Mouse (Mus musculus): ENCODE results near the gene Ptchd4.

GRCm38 (mm10) chr17:42276861-42277260 lies 38.9 kb upstream of the Ptchd4 start:
- TF ChIP-seq CTCF (IDR thresholded peaks at IDR 0.05; ENCODE audit: extremely low read depth, insufficient read depth, low read length) (no peak), POLR2A (IDR thresholded peaks at IDR 0.05; ENCODE audit: extremely low read depth, insufficient read depth, low read length) (no peak)
